Mouse (Mus musculus) liver, postnatal 0 days (tissue): Measurements from ENCODE around the gene Slc35a1.

Source experiments
- CTCF ChIP-seq: sonication (generic); IDR thresholded peaks from 2 replicates; pipeline ENCODE4 v1.5.1; 2016; ENCODE audit warnings: antibody characterized with exemption, low read depth
- EP300 ChIP-seq: IDR thresholded peaks from 2 replicates; pipeline ENCODE4 v1.6.1; 2016; ENCODE audit warnings: antibody characterized with exemption, low read depth, mild to moderate bottlenecking

DNA sequence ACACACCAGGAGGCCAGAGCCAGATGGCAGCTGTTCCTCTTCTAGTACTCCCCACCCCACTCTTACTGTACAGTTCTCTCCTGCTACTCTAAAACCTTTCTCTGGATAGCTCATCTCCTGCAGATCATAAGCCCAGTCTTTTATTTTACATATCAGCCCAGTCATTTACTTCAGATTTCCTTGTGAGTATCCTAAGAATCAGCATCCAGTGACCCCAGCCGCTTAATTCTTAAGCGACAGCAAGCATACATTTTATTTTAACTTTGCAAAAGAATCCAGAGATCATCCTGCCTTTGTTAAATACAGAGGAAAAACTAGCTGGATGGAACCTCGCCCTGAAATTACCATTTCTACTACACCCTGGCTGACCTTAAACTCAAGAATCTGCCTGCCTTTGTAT lies 47.2 kb upstream of the Slc35a1 start:
- TF ChIP-seq CTCF, result no peak
- no peak for TF ChIP-seq EP300
